Mouse (Mus musculus) adrenal gland, postnatal 14 days (tissue): ENCODE data around the gene Hmcn1. TPM values are rescaled to one million over a fixed set of nuclear protein-coding genes. Genes with fewer than 3 reads are reported as not detected.

Experiments used
- DNase-seq: peaks from one replicate; pipeline ENCODE4 v3.0.0; 2021; ENCODE audit warnings: mixed read lengths
- long read RNA-seq, 2 experiments: library from polyadenylated mRNA; stranded (forward); transcript quantifications; one replicate each; pipeline ENCODE4 v2.0.0; 2021
- total RNA-seq: library from RNA; stranded (reverse); gene quantifications from 2 replicates; pipeline ENCODE4 v1.2.3, GENCODE M21; 2021

Hmcn1 gene
- total RNA-seq = 4.2 and 6.9 TPM in 2 replicates
- long read RNA-seq, experiment 1 = 0 reads
- long read RNA-seq, experiment 2 = 0 reads

DNA sequence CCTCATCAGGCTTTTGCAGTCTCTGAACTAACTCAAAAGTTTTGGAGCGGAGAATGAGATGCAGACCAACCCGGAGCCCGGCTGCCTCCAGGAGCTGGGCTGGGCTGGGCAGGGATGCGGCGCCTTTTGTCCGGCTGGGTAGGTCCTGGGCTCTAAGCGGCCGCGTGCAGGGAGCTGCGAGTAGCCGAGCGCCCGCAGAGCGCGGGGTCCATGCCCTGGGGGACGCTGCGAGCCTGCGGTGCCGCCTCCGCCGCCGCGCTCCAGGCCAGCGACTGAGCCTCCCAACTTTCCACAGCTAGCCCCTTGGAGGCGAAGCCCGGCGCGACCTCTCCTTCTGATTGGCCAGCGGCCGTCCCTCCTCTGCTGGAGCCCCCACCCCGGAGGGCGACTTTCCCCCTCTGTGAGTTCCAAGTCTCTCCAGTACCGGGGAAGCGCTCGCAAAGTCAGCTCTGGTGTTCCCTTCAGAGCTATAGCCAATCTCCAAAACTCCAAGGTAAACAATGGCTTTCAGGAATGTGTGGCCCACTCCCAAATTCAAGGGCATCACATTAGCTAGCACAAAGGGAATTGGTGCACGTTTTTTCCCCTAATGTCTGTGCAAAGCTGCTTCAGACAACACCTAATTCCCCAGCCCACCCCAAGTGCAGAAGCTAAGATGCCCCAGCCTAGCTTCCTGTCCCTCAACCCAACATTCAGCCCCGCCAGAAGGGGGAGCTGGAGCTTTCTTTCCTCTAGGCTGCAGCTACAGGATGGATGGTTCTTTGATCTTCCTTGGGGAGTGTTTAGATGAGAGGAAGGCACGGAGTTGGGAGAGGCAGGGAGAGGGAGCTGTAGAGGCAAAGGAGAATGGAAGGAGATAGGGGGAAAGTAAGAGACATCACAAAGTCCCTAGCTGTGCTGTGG, at the start of gene Hmcn1:
Gene Hmcn1, minus strand, starts transcription at position 274 of the 903 bp plus-strand sequence.
- peak; percentile 50 for DNase-seq

- DNase-seq = peak; percentile 25
Measured at GRCm38 (mm10) chr1:151040945-151041649, 47.9 kb upstream of the Hmcn1 start.

DNA sequence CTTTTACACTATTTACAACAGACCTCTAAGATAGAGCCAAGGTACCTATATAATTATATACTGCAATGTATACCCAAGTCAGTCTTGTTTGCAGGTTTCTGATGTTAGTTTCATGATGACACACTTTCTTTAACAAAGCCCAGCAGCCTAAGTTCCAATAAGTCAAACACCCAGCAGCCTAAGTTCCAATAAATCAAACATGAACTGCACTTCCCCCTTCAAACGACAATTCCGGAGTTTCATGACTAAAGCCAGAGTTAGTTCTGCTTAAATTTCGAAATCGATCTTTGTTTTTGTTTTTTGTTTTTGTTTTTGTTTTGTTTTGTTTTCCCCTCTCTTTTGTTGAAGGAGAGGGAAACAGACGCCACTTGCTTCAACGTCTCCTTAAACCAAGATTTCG, 47.1 kb upstream of the Hmcn1 start:
- DNase-seq = no peak

- DNase-seq = no peak
Measured at GRCm38 (mm10) chr1:151039189-151039588, 46.0 kb upstream of the Hmcn1 start.

- DNase-seq = no peak
Measured at GRCm38 (mm10) chr1:151038566-151038965, 45.3 kb upstream of the Hmcn1 start.

GRCm38 (mm10) chr1:151036405-151036985, 43.3 kb upstream of the Hmcn1 start:
- no peak for DNase-seq

DNA sequence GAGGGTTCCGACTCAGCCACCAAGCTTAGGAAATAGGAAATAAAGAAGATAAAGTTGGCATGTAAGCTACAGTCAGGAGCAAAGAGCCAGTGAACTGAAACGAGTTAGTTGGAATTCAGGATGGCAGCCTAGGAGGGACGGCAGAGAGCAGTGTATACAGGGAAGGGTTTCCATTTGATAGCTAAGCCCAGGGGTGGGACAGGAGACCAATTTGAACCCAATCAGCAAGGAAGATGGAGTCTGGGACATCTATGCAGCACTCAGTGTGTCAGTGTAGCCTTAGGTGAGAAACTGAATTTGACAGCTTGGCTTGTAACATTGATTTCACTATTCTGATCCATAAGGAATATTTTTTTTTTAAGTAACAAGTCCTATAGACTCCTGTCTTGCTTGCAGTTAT, 42.5 kb upstream of the Hmcn1 start:
- DNase-seq = no peak

DNA sequence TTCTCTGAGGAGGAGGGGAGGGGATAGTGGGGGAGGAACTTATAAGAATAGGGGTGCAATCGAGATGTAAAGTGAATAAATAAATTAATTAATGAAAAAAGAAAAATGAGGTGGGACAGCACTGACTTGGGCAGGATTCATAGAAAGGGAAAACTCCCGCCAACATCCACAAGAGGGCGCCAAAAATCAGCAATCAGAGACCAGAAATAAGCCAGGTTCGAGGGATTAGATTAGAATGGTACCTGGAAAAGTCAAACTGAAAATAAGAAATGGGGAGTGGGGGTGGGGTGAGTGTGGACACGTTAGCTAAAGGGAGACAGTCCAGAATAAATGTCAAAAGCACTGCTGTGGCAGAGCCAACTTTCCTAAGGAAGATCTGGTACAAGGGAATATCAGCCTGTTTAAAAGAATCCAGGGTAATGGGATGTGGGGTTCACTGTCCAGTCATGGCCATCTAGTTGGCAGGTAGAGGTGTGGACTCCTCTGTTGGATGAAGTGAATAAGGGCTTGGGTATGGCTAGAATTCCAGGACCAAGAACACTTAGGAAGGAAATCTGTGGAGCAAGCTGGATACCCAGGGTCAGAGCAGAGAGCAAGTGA, 41.9 kb upstream of the Hmcn1 start:
- peak; percentile 72 for DNase-seq

- no peak for DNase-seq
Measured at GRCm38 (mm10) chr1:151033291-151033690, 40.1 kb upstream of the Hmcn1 start.

DNA sequence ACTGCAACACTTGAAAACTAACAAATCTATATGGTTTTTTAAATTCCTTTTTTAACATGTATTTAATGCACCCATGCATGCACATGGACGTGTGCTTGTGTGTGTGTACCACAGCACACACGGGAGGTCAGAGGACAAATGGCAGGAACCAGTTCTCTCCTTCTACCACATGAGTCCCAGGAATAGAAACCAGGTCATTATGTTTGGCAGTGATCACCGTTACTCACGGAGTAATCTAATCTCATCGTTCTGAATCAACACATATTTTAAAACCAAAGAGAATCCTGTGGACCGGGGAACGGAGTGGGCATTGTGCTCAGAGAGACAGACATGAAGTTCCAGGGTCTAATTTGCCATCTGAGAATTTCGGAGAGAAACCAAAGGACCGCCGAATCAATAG, 38.3 kb upstream of the Hmcn1 start:
- DNase-seq = no peak

DNA sequence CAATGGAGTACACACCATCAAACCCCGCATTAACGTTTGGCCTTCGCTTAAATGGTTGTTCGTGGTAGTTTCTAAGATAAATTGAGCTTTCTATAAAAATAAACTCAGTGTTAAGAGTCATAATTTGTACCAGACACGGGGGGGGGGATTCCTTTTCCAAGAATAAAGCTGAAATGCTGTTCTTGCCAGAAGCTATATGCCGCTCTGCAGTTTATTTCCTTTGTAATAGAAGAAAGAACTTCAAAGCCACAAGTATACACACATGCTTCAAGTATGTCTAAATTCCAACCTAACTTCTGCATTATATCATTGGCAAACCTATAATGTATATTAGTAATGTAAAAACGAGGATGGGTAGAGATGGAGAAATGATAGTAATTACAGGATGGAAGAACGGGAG, 37.9 kb upstream of the Hmcn1 start:
- DNase-seq = no peak

GRCm38 (mm10) chr1:151025049-151025773, 32.0 kb upstream of the Hmcn1 start:
- peak; percentile 24 for DNase-seq

GRCm38 (mm10) chr1:151019273-151019890, 26.1 kb upstream of the Hmcn1 start:
- DNase-seq = no peak

DNA sequence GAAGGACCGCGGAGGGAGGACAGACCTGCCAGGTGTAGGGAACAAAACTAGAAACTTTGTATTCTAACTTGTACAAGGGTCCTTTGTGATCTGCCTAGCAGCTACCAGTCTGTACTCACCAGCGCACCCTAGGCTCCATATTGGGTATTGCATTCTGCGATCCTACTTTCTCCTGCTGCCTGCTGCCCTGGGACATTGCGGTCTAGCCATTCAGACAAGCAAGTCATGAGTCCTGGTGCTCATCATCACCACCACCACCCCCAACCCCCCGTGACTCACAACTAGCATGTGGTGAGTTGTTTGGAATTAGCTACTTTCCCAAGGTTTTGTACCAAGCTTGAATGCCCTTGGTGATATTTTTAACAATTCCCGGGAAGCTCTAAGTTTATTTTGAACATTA, 17.8 kb upstream of the Hmcn1 start:
- peak; percentile 77 for DNase-seq

- peak; percentile 63 for DNase-seq
Measured at GRCm38 (mm10) chr1:151009115-151009797, 16.0 kb upstream of the Hmcn1 start.

DNA sequence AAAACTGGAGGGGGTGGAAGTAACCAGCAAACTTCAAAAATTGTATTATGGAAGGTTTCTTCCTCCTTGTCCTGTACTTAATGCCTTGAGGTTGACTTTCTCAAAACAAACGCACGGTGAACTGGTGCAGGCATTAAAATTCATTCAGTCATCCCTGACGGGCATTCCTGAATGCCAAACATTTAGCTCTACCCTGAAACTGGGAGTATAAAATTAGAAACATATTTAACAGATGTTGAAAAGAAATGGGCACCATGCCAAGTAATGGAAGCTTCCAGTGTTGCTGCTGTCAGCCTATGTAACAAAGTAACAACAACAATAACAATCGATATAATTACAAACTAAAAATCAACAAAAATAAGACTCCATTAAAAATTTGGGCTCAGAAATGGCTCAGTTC, 14.5 kb upstream of the Hmcn1 start:
- DNase-seq = no peak

GRCm38 (mm10) chr1:151004007-151004406, 10.8 kb upstream of the Hmcn1 start:
- DNase-seq = no peak

- DNase-seq = no peak
Measured at GRCm38 (mm10) chr1:151001868-151002428, 8.7 kb upstream of the Hmcn1 start.

GRCm38 (mm10) chr1:151000714-151001113, 7.5 kb upstream of the Hmcn1 start:
- no peak for DNase-seq

GRCm38 (mm10) chr1:150994612-150995011, 1.4 kb upstream of the Hmcn1 start:
- DNase-seq = no peak
